Mouse (Mus musculus): Measurements from ENCODE around the gene Frmpd3.

- no peak for TF ChIP-seq GATA1 (IDR thresholded peaks at IDR 0.05; ENCODE audit: borderline replicate concordance, low read length)
- TF ChIP-seq FLI1 (IDR thresholded peaks at IDR 0.05; ENCODE audit: low read length), result no peak
These were observed 515 bp downstream of the Frmpd3 start for GRCm38 (mm10) chrX:140342393-140343163.
